Mouse (Mus musculus) embryonic fibroblast, embryonic 13.5 days (primary cell): ENCODE data around the gene Akr1d1.

ENCODE experiments used
- CTCF ChIP-seq: IDR thresholded peaks from 2 replicates; pipeline ENCODE4 v1.5.1; 2011; ENCODE audit warnings: mild to moderate bottlenecking, control low read depth, low read length, moderate library complexity, borderline replicate concordance; ENCODE audit not compliant: insufficient read depth
- POLR2A ChIP-seq: IDR thresholded peaks from 2 replicates; pipeline ENCODE4 v1.6.1; 2011; ENCODE audit warnings: low read depth, mild to moderate bottlenecking, control low read depth, low read length, moderate library complexity

DNA sequence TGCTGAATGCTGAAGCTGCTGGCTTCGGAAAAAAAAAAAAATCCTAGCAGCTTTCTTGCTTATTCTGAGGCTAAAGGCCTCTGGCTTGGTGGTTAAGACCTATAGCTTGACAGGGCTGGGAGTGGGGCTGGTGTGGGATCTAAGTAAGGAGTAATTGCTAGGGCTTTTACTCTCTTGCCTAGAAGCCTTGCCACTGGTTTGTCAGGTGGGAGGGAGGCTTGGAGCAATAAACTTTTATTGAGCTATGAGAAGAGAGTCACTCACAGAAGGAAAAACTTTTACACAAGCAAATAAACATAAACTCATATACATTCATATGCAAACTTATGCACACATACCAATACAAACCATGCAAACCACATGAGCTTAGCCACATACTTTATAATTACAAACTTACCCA, 42.0 kb downstream of the Akr1d1 start:
- TF ChIP-seq CTCF (no peak), POLR2A (no peak)
